Mouse (Mus musculus) MEL (cell line): ENCODE results near the gene Cacna1c. TPM values are rescaled to one million over a fixed set of nuclear protein-coding genes. Genes with fewer than 3 reads are reported as not detected.

Source experiments
- DNase-seq: peaks from one replicate; pipeline ENCODE4 v3.0.0; 2011; ENCODE audit warnings: low read depth, low spot score
- H3K27ac ChIP-seq: 2 replicates; pipeline ENCODE4 v1.5.1; 2012; ENCODE audit warnings: low read depth, mild to moderate bottlenecking, control low read depth, low read length, moderate library complexity; ENCODE audit not compliant: control insufficient read depth
- H3K27me3 ChIP-seq, 2 experiments: fragments of 150-350 bp in 1 of 2; sonication (generic) in 1 of 2; 2 replicates each; pipeline ENCODE4 v1.6.1; 2012; ENCODE audit warnings: low read length in 2 of 2, mild to moderate bottlenecking in 2 of 2, improper control_type of control experiment in 1 of 2, moderate library complexity in 1 of 2; ENCODE audit not compliant: insufficient read depth in 2 of 2, control insufficient read depth in 1 of 2
- H3K36me3 ChIP-seq, 2 experiments: 2 replicates each; pipeline ENCODE4 v1.6.1; 2012 to 2014; ENCODE audit warnings: low read length in 2 of 2, improper control_type of control experiment in 1 of 2, inconsistent platforms in 1 of 2, mild to moderate bottlenecking in 1 of 2; ENCODE audit not compliant: insufficient read depth in 2 of 2, control insufficient read depth in 1 of 2
- H3K4me1 ChIP-seq, 2 experiments: fragments of 150-350 bp in 1 of 2; sonication (generic) in 1 of 2; 2 replicates each; pipeline ENCODE4 v1.6.1; 2012; ENCODE audit warnings: low read length in 2 of 2, improper control_type of control experiment in 1 of 2, mild to moderate bottlenecking in 1 of 2; ENCODE audit not compliant: insufficient read depth in 2 of 2, control insufficient read depth in 1 of 2
- H3K4me3 ChIP-seq, 2 experiments: fragments of 150-350 bp in 1 of 2; sonication (generic) in 1 of 2; 2 replicates each; pipeline ENCODE4 v1.5.1; 2012; ENCODE audit warnings: low read depth in 2 of 2, low read length in 2 of 2, mild to moderate bottlenecking in 2 of 2, moderate library complexity in 2 of 2, control low read depth in 1 of 2, improper control_type of control experiment in 1 of 2; ENCODE audit not compliant: control insufficient read depth in 1 of 2, insufficient read depth in 1 of 2
- H3K79me2 ChIP-seq: 2 replicates; pipeline ENCODE4 v1.6.1; 2012; ENCODE audit warnings: mild to moderate bottlenecking, low read length, moderate library complexity; ENCODE audit not compliant: control insufficient read depth, poor library complexity, insufficient read depth
- H3K9ac ChIP-seq: 2 replicates; pipeline ENCODE4 v1.6.1; 2012; ENCODE audit warnings: low read depth, mild to moderate bottlenecking, control low read depth, low read length, moderate library complexity; ENCODE audit not compliant: control insufficient read depth, poor library complexity, severe bottlenecking
- H3K9me3 ChIP-seq: fragments of 150-350 bp; sonication (generic); replicated peaks from 2 replicates; pipeline ENCODE4 v1.6.1; 2012; ENCODE audit warnings: mild to moderate bottlenecking, low read length, improper control_type of control experiment, moderate library complexity; ENCODE audit not compliant: insufficient read depth
- BHLHE40 ChIP-seq: IDR thresholded peaks from 2 replicates; pipeline ENCODE4 v1.6.1; 2012; ENCODE audit warnings: low read depth, mild to moderate bottlenecking, inconsistent platforms, low read length, improper control_type of control experiment, borderline replicate concordance
- CHD1 ChIP-seq: IDR thresholded peaks from 2 replicates; pipeline ENCODE4 v1.6.1; 2012; ENCODE audit warnings: low read depth, mild to moderate bottlenecking, inconsistent platforms, low read length, improper control_type of control experiment
- CHD2 ChIP-seq: IDR thresholded peaks from 2 replicates; pipeline ENCODE4 v1.6.1; 2011; ENCODE audit warnings: low read length, improper control_type of control experiment
- E2F4 ChIP-seq: IDR thresholded peaks from 2 replicates; pipeline ENCODE4 v1.6.1; 2011; ENCODE audit warnings: low read depth, low read length, improper control_type of control experiment, borderline replicate concordance
- ELF1 ChIP-seq: IDR thresholded peaks from 2 replicates; pipeline ENCODE4 v1.6.1; 2014; ENCODE audit warnings: low read depth, mild to moderate bottlenecking, inconsistent platforms, low read length, improper control_type of control experiment, moderate library complexity
- EP300 ChIP-seq, 2 experiments: IDR thresholded peaks; 2 replicates each; pipeline ENCODE4 v1.6.1; 2011; ENCODE audit warnings: improper control_type of control experiment in 2 of 2, low read length in 2 of 2, low read depth in 1 of 2, mild to moderate bottlenecking in 1 of 2
- ETS1 ChIP-seq: IDR thresholded peaks from 2 replicates; pipeline ENCODE4 v1.6.1; 2012; ENCODE audit warnings: low read depth, mild to moderate bottlenecking, inconsistent platforms, low read length, improper control_type of control experiment, moderate library complexity
- GATA1 ChIP-seq: IDR thresholded peaks from 2 replicates; pipeline ENCODE4 v1.6.1; 2011; ENCODE audit warnings: low read depth, low read length, improper control_type of control experiment
- HCFC1 ChIP-seq: IDR thresholded peaks from 2 replicates; pipeline ENCODE4 v1.6.1; 2012; ENCODE audit warnings: low read depth, mild to moderate bottlenecking, inconsistent platforms, low read length, improper control_type of control experiment, moderate library complexity
- MAFK ChIP-seq: IDR thresholded peaks from 2 replicates; pipeline ENCODE4 v1.6.1; 2011; ENCODE audit warnings: low read depth, mild to moderate bottlenecking, low read length, improper control_type of control experiment, borderline replicate concordance
- MAX ChIP-seq: IDR thresholded peaks from 2 replicates; pipeline ENCODE4 v1.6.1; 2011; ENCODE audit warnings: low read length, improper control_type of control experiment
- MEF2A ChIP-seq: IDR thresholded peaks from 2 replicates; pipeline ENCODE4 v1.6.1; 2014; ENCODE audit warnings: low read depth, mild to moderate bottlenecking, inconsistent platforms, low read length, improper control_type of control experiment; ENCODE audit not compliant: poor library complexity, insufficient replicate concordance, severe bottlenecking; ENCODE audit errors: extremely low read depth
- MXI1 ChIP-seq: IDR thresholded peaks from 2 replicates; pipeline ENCODE4 v1.6.1; 2011; ENCODE audit warnings: mild to moderate bottlenecking, low read depth, low read length, improper control_type of control experiment
- MYB ChIP-seq: IDR thresholded peaks from 2 replicates; pipeline ENCODE4 v1.6.1; 2011; ENCODE audit warnings: mild to moderate bottlenecking, low read depth, low read length, improper control_type of control experiment
- NELFE ChIP-seq: IDR thresholded peaks from 2 replicates; pipeline ENCODE4 v1.6.1; 2011; ENCODE audit warnings: low read depth, low read length, improper control_type of control experiment
- POLR2AphosphoS5 ChIP-seq: IDR thresholded peaks from 2 replicates; pipeline ENCODE4 v1.6.1; 2012; ENCODE audit warnings: low read depth, borderline replicate concordance, mild to moderate bottlenecking, inconsistent platforms, low read length, moderate library complexity, mixed read lengths
- RCOR1 ChIP-seq: IDR thresholded peaks from 2 replicates; pipeline ENCODE4 v1.6.1; 2012; ENCODE audit warnings: low read depth, mild to moderate bottlenecking, inconsistent platforms, low read length, improper control_type of control experiment
- SMC3 ChIP-seq: IDR thresholded peaks from 2 replicates; pipeline ENCODE4 v1.6.1; 2011; ENCODE audit warnings: low read depth, low read length, improper control_type of control experiment
- TAL1 ChIP-seq: IDR thresholded peaks from 2 replicates; pipeline ENCODE4 v1.6.1; 2012; ENCODE audit warnings: mild to moderate bottlenecking, inconsistent platforms, low read length, moderate library complexity, mixed read lengths
- TCF12 ChIP-seq: IDR thresholded peaks from 2 replicates; pipeline ENCODE4 v1.6.1; 2014; ENCODE audit warnings: low read depth, mild to moderate bottlenecking, inconsistent platforms, low read length, improper control_type of control experiment, moderate library complexity
- USF2 ChIP-seq, 2 experiments: IDR thresholded peaks; 2 replicates each; pipeline ENCODE4 v1.6.1; 2011 to 2012; ENCODE audit warnings: improper control_type of control experiment in 2 of 2, low read length in 2 of 2, borderline replicate concordance in 1 of 2, inconsistent platforms in 1 of 2, low read depth in 1 of 2, mild to moderate bottlenecking in 1 of 2; ENCODE audit not compliant: insufficient read depth in 1 of 2
- ZC3H11A ChIP-seq: IDR thresholded peaks from 2 replicates; pipeline ENCODE4 v1.6.1; 2012; ENCODE audit warnings: low read depth, mild to moderate bottlenecking, inconsistent platforms, low read length, improper control_type of control experiment
- ZMIZ1 ChIP-seq: IDR thresholded peaks from 2 replicates; pipeline ENCODE4 v1.6.1; 2012; ENCODE audit warnings: low read depth, mild to moderate bottlenecking, inconsistent platforms, low read length, improper control_type of control experiment, moderate library complexity
- ZNF384 ChIP-seq: IDR thresholded peaks from 2 replicates; pipeline ENCODE4 v1.6.1; 2012; ENCODE audit warnings: low read depth, mild to moderate bottlenecking, inconsistent platforms, low read length, improper control_type of control experiment
- polyA plus RNA-seq, 2 experiments: library from polyadenylated mRNA; stranded (reverse) in 1 of 2; unstranded in 1 of 2; fragments of >175 nt in 1 of 2; fragments of >200 nt in 1 of 2; gene quantifications; 2 replicates each; pipeline versions ENCODE4 v1.2.1 to v1.2.4; 2012; ENCODE audit warnings: low replicate concordance in 2 of 2, low read depth in 1 of 2; ENCODE audit not compliant: insufficient read length in 2 of 2, insufficient read depth in 1 of 2, missing spikeins in 1 of 2
- total RNA-seq: library from RNA; depleted of rRNA; stranded (reverse); fragments of 300-350 nt; gene quantifications from 2 replicates; pipeline ENCODE4 v1.2.3, GENCODE M21; 2012

Cacna1c gene
- total and polyA plus RNA-seq, 3 experiments = 3.4 to 4.4 TPM; not detected in 1

DNA sequence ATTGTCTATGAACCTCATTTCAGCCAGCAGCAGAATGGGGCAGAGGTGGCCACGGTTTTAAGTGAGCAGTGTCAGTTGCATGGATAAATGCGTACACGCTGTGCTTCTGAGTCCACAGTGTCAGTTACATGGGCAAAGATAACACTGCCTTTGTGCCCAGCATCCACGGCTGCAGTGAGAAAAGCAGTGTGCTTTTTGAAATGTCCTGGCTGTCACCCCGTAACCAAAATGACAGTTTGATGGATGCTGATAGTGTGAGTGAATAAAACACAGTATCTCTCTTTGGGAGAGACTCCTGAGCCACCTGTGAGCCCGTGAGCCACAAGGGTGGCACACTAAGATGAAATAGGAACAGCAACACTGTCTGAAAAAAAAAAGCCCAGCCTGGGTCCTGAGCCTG lies 351.0 kb downstream of the Cacna1c start (continued):
- no peak for TF ChIP-seq ELF1
- TF ChIP-seq BHLHE40 = no peak
- TF ChIP-seq MAX = no peak
- no peak for TF ChIP-seq NELFE
- TF ChIP-seq ETS1 = no peak
- TF ChIP-seq ZMIZ1 = no peak
- TF ChIP-seq MYB = peak; percentile 60
- TF ChIP-seq ZNF384 = peak; percentile 45; the same call in 1 of the 2 replicates

DNA sequence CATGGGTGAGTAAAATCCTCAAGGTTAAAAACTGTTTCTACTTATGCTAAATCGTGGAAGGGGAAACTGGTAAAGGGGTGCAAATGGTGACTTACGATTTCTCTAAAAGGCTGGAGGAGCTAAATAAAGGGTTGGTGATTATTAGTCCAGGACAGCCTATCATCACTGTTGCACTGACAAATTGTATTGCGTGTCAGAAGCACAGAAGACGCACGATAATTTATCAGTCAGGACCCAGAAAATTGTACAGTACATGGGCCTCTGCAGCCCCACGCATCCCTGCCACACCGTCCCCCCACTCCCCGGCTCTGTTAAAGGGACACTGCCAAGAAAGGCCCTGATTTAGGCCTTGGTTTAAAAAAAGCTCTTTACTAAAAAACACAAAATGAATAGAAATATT lies 352.7 kb downstream of the Cacna1c start:
- no peaks in the 10 kb centered on the region for H3K9me3 ChIP-seq

DNA sequence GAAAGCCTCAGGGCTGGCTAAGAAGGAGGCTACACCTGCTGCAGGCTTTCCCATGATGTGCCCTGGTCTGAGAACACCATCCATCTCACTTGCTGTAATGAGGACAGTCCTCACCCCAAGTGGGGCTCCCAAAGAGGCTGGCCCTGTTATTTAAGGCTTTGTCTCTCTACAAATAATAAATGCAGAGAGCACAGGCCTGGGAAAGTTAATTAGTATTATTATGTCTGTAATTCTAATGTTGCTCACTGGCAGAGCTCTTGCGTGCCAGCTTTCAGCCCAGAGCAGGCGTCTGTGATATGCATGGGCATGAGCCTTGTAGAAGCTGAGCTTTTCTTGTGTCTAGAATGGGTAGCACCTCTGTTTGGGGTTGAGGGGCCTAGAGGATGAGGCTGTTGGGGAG lies 354.3 kb downstream of the Cacna1c start:
- Histone ChIP-seq H3K9me3 (no peaks in the 10 kb centered on the region), H3K36me3 (peaks cover 0 to 16% of the 10 kb centered on the region in 2 experiments; a peak in 2 of 4 replicates), H3K4me1 (peaks cover 15 to 26% of the 10 kb centered on the region in 2 experiments), H3K9ac (no peak overlapping the region), H3K27ac (no peak overlapping the region), H3K4me3 (no peak overlapping the region), H3K27me3 (no peaks in the 10 kb centered on the region), H3K79me2 (no peaks in the 10 kb centered on the region)
- DNase-seq = no peak
- TF ChIP-seq NELFE = no peak
- TF ChIP-seq BHLHE40 = no peak
- no peak for TF ChIP-seq GATA1
- no peak for TF ChIP-seq TCF12
- TF ChIP-seq E2F4 = no peak
- no peak for TF ChIP-seq POLR2AphosphoS5
- no peak for TF ChIP-seq SMC3
- TF ChIP-seq USF2 (IDR thresholded peaks at IDR 0.05; ENCODE audit: borderline replicate concordance in 1 of 2, insufficient read depth in 1 of 2, low read depth in 1 of 2, low read length in 2 of 2) = no peak
- TF ChIP-seq MAFK = no peak
- TF ChIP-seq EP300 (IDR thresholded peaks at IDR 0.05; ENCODE audit: low read depth in 1 of 2, low read length in 2 of 2) = no peak
- TF ChIP-seq RCOR1 = no peak
- no peak for TF ChIP-seq CHD2
- no peak for TF ChIP-seq MXI1
- TF ChIP-seq MEF2A = no peak
- TF ChIP-seq ZC3H11A = no peak
- no peak for TF ChIP-seq MAX
- TF ChIP-seq HCFC1 = no peak
- TF ChIP-seq CHD1 = no peak

More for the DNA sequence above, 352.7 kb downstream of the Cacna1c start:
- Histone ChIP-seq H3K79me2 (no peaks in the 10 kb centered on the region), H3K27me3 (no peaks in the 10 kb centered on the region), H3K27ac (no peak overlapping the region), H3K36me3 (peaks cover 0 to 6% of the 10 kb centered on the region in 2 experiments; a peak in 2 of 4 replicates), H3K4me3 (no peak overlapping the region)
- DNase-seq = no peak
- TF ChIP-seq MYB (no peak), TAL1 (no peak), ZMIZ1 (no peak), HCFC1 (no peak)
- TF ChIP-seq, all 39 proteins: peak for 0
- H3K9ac ChIP-seq = no peak overlapping the region
- peaks cover 4 to 19% of the 10 kb centered on the region in 2 experiments for H3K4me1 ChIP-seq
